27 mouse cellular contexts compared by ENCODE assay signal in genomic region chr5:87942515-87942914, GRCm38 (mm10). TPM values are rescaled to one million over a fixed set of nuclear protein-coding genes. Genes with fewer than 3 reads are reported as not detected.
DNase-seq lines count a peak whose midpoint lies in the region; ATAC-seq and TF ChIP-seq lines count a peak whose summit lies in the region.
"Had no signal": no experiment of that assay in that cellular context is flagged by ENCODE, and none has a peak within 500 bp of the region (broad histone marks: within the 10 kb centered on the region; RNA-seq: fewer than 3 reads in every experiment).

No protein-coding gene starts in this region.

- no peaks in the 10 kb centered on the region for H3K4me1 ChIP-seq in forebrain, embryonic 13.5 days
- no peaks in the 10 kb centered on the region for H3K4me1 ChIP-seq in forebrain, postnatal 0 days (ENCODE audit: insufficient read depth)
- H3K4me1 ChIP-seq in midbrain, embryonic 15.5 days = no peaks in the 10 kb centered on the region
- no peaks in the 10 kb centered on the region for H3K4me1 ChIP-seq in midbrain, embryonic 11.5 days (ENCODE audit: control insufficient read depth, insufficient read depth, low read length)
- H3K4me1 ChIP-seq: embryonic facial prominence, embryonic 10.5 days; embryonic facial prominence, embryonic 12.5 days; forebrain, embryonic 12.5 days had no signal

- no peak overlapping the region for H3K27ac ChIP-seq in forebrain, embryonic 13.5 days
- no peak overlapping the region for H3K27ac ChIP-seq in forebrain, postnatal 0 days (ENCODE audit: low read depth, low read length)
- no peak overlapping the region for H3K27ac ChIP-seq in midbrain, embryonic 15.5 days
- no peak overlapping the region for H3K27ac ChIP-seq in midbrain, embryonic 11.5 days (ENCODE audit: low read depth, low read length)
- H3K27ac ChIP-seq: embryonic facial prominence, embryonic 10.5 days; embryonic facial prominence, embryonic 12.5 days; forebrain, embryonic 12.5 days had no signal

- TF ChIP-seq CTCF in forebrain, postnatal 0 days (IDR thresholded peaks at IDR 0.05; ENCODE audit: low read depth) = no peak

- no peak overlapping the region for H3K4me2 ChIP-seq in forebrain, embryonic 13.5 days
- no peak overlapping the region for H3K4me2 ChIP-seq in forebrain, postnatal 0 days (ENCODE audit: low read depth)
- no peak overlapping the region for H3K4me2 ChIP-seq in midbrain, embryonic 15.5 days
- no peak overlapping the region for H3K4me2 ChIP-seq in midbrain, embryonic 11.5 days
- H3K4me2 ChIP-seq: embryonic facial prominence, embryonic 12.5 days; forebrain, embryonic 12.5 days had no signal

- no peak overlapping the region for H3K4me3 ChIP-seq in forebrain, embryonic 13.5 days
- H3K4me3 ChIP-seq in forebrain, postnatal 0 days (ENCODE audit: low read depth, low read length) = no peak overlapping the region
- H3K4me3 ChIP-seq in midbrain, embryonic 15.5 days = no peak overlapping the region
- H3K4me3 ChIP-seq in midbrain, embryonic 11.5 days (ENCODE audit: low read depth, low read length) = no peak overlapping the region
- H3K4me3 ChIP-seq: embryonic facial prominence, embryonic 10.5 days; embryonic facial prominence, embryonic 12.5 days; forebrain, embryonic 12.5 days had no signal

- H3K9ac ChIP-seq in forebrain, embryonic 13.5 days = no peak overlapping the region
- no peak overlapping the region for H3K9ac ChIP-seq in forebrain, postnatal 0 days
- no peak overlapping the region for H3K9ac ChIP-seq in midbrain, embryonic 15.5 days
- H3K9ac ChIP-seq in midbrain, embryonic 11.5 days (ENCODE audit: low read length) = no peak overlapping the region
- H3K9ac ChIP-seq: embryonic facial prominence, embryonic 12.5 days; forebrain, embryonic 12.5 days had no signal

- peak; percentile 24; the same call in 1 of the 2 replicates for ATAC-seq in forebrain, embryonic 13.5 days
- ATAC-seq in forebrain, postnatal 0 days = no peak
- ATAC-seq in midbrain, embryonic 15.5 days (replicated peaks) = peak; percentile 80; the same call in 1 of the 2 replicates
- no peak for ATAC-seq in midbrain, embryonic 11.5 days (ENCODE audit: low FRiP score)
- ATAC-seq: activated CD4-positive, CD25-positive, alpha-beta regulatory T cell, adult 4 months; CD4-positive, CD25-positive, alpha-beta regulatory T cell, adult 4 months; forebrain, embryonic 16.5 days; Patski had no signal

- no peaks in the 10 kb centered on the region for H3K27me3 ChIP-seq in forebrain, embryonic 13.5 days
- H3K27me3 ChIP-seq in forebrain, postnatal 0 days (ENCODE audit: insufficient read depth, low read length) = no peaks in the 10 kb centered on the region
- no peaks in the 10 kb centered on the region for H3K27me3 ChIP-seq in midbrain, embryonic 15.5 days (replicated peaks)
- H3K27me3 ChIP-seq in midbrain, embryonic 11.5 days (ENCODE audit: control insufficient read depth, insufficient read depth, low read length) = no peaks in the 10 kb centered on the region
- H3K27me3 ChIP-seq: CH12.LX; embryonic facial prominence, embryonic 12.5 days; forebrain, embryonic 12.5 days; Patski had no signal

- H3K36me3 ChIP-seq in forebrain, embryonic 13.5 days (ENCODE audit: poor library complexity, severe bottlenecking) = no peaks in the 10 kb centered on the region
- H3K36me3 ChIP-seq in forebrain, postnatal 0 days (ENCODE audit: insufficient read depth) = no peaks in the 10 kb centered on the region
- H3K36me3 ChIP-seq in midbrain, embryonic 15.5 days (replicated peaks) = no peaks in the 10 kb centered on the region
- H3K36me3 ChIP-seq in midbrain, embryonic 11.5 days (ENCODE audit: control insufficient read depth, insufficient read depth, low read length) = no peaks in the 10 kb centered on the region
- H3K36me3 ChIP-seq: embryonic facial prominence, embryonic 10.5 days; embryonic facial prominence, embryonic 12.5 days; forebrain, embryonic 12.5 days; G1E had no signal

- no peaks in the 10 kb centered on the region for H3K9me3 ChIP-seq in forebrain, embryonic 13.5 days (replicated peaks)
- H3K9me3 ChIP-seq in forebrain, postnatal 0 days (ENCODE audit: low read length) = no peaks in the 10 kb centered on the region
- no peaks in the 10 kb centered on the region for H3K9me3 ChIP-seq in midbrain, embryonic 15.5 days
- no peaks in the 10 kb centered on the region for H3K9me3 ChIP-seq in midbrain, embryonic 11.5 days (ENCODE audit: control insufficient read depth, low read length)
- H3K9me3 ChIP-seq: embryonic facial prominence, embryonic 10.5 days; embryonic facial prominence, embryonic 12.5 days; forebrain, embryonic 12.5 days; G1E had no signal

- no peak for DNase-seq in forebrain, postnatal 0 days
- DNase-seq in midbrain, embryonic 11.5 days (ENCODE audit: low spot score, missing footprints) = no peak
- peak; percentile 2 for DNase-seq in brain, adult 2 months (ENCODE audit: low read depth, low spot score)
- no peak for DNase-seq in lung, postnatal 25 days (ENCODE audit: low spot score)
- DNase-seq: adrenal gland, adult 8-10 months; adrenal gland, postnatal 14 days; adrenal gland, postnatal 36 days; B cell, adult 2 months; cerebellum, adult 11-12 months; cerebellum, adult 2 months; cerebellum, adult 9-10 months; cerebellum, postnatal 10 days; cerebellum, postnatal 25 days had no signal

RNA-seq across cellular contexts. Expression of gene Csn3, which starts 17.1 kb away (rescaled TPM):
- polyA plus RNA-seq in forebrain, embryonic 13.5 days (2015; fragmentation: Nextera tagmentation; extraction: Ambion mirVana) = not detected in 2 replicates
- total RNA-seq in forebrain, postnatal 0 days (2014; rRNA removed) = not detected in 2 replicates
- not detected in 2 replicates for polyA plus RNA-seq in forebrain, postnatal 0 days (2015; fragmentation: Nextera tagmentation; extraction: Ambion mirVana)
- not detected in 2 replicates for polyA plus RNA-seq in midbrain, embryonic 15.5 days (2015; fragmentation: Nextera tagmentation; extraction: Ambion mirVana)
- polyA plus RNA-seq in midbrain, embryonic 11.5 days (2014; fragmentation: Nextera tagmentation; extraction: Ambion mirVana) = 0.23 and 0.33 TPM in 2 replicates
- total RNA-seq: adrenal gland, adult 18-20 months; adrenal gland, adult 8-10 months; adrenal gland, postnatal 14 days; adrenal gland, postnatal 36 days had no signal
- polyA plus RNA-seq: activated CD4-positive, CD25-positive, alpha-beta regulatory T cell, adult 4 months; CD4-positive, CD25-positive, alpha-beta regulatory T cell, adult 4 months; cerebellum, adult 2 months; cortical plate, adult 2 months; embryonic facial prominence, embryonic 12.5 days; forebrain, embryonic 12.5 days; forebrain, embryonic 16.5 days; G1E; Patski had no signal

RNA-seq across cellular contexts. Expression of gene 2310003L06Rik, which starts 26.7 kb away (rescaled TPM):
- not detected in 2 replicates for polyA plus RNA-seq in forebrain, embryonic 13.5 days (2015; fragmentation: Nextera tagmentation; extraction: Ambion mirVana)
- 0.14 and 0.15 TPM in 2 replicates for total RNA-seq in forebrain, postnatal 0 days (2014; rRNA removed)
- 0.20 TPM in 1 of 2 replicates, not detected in the other for polyA plus RNA-seq in forebrain, postnatal 0 days (2015; fragmentation: Nextera tagmentation; extraction: Ambion mirVana)
- not detected in 2 replicates for polyA plus RNA-seq in midbrain, embryonic 15.5 days (2015; fragmentation: Nextera tagmentation; extraction: Ambion mirVana)
- not detected in 2 replicates for polyA plus RNA-seq in midbrain, embryonic 11.5 days (2014; fragmentation: Nextera tagmentation; extraction: Ambion mirVana)
- total RNA-seq: adrenal gland, adult 18-20 months; adrenal gland, adult 8-10 months; adrenal gland, postnatal 14 days; adrenal gland, postnatal 36 days had no signal
- polyA plus RNA-seq: activated CD4-positive, CD25-positive, alpha-beta regulatory T cell, adult 4 months; CD4-positive, CD25-positive, alpha-beta regulatory T cell, adult 4 months; cerebellum, adult 2 months; cortical plate, adult 2 months; embryonic facial prominence, embryonic 10.5 days; embryonic facial prominence, embryonic 12.5 days; embryonic facial prominence, embryonic 14.5 days; forebrain, embryonic 12.5 days; forebrain, embryonic 16.5 days; G1E; Patski had no signal

RNA-seq across cellular contexts. Expression of gene Gm28434, which starts 26.8 kb away (rescaled TPM):
- not detected in 2 replicates for polyA plus RNA-seq in forebrain, embryonic 13.5 days (2015; fragmentation: Nextera tagmentation; extraction: Ambion mirVana)
- total RNA-seq in forebrain, postnatal 0 days (2014; rRNA removed) = not detected in 2 replicates
- polyA plus RNA-seq in forebrain, postnatal 0 days (2015; fragmentation: Nextera tagmentation; extraction: Ambion mirVana) = 0.48 TPM in 1 of 2 replicates, not detected in the other
- not detected in 2 replicates for polyA plus RNA-seq in midbrain, embryonic 15.5 days (2015; fragmentation: Nextera tagmentation; extraction: Ambion mirVana)
- not detected in 2 replicates for polyA plus RNA-seq in midbrain, embryonic 11.5 days (2014; fragmentation: Nextera tagmentation; extraction: Ambion mirVana)
- total RNA-seq: adrenal gland, adult 18-20 months; adrenal gland, adult 8-10 months; adrenal gland, postnatal 14 days; adrenal gland, postnatal 36 days; CH12.LX; G1E had no signal
- polyA plus RNA-seq: activated CD4-positive, CD25-positive, alpha-beta regulatory T cell, adult 4 months; CD4-positive, CD25-positive, alpha-beta regulatory T cell, adult 4 months; cerebellum, adult 2 months; cortical plate, adult 2 months; embryonic facial prominence, embryonic 10.5 days; embryonic facial prominence, embryonic 12.5 days; forebrain, embryonic 12.5 days; forebrain, embryonic 16.5 days; G1E; Patski had no signal

RNA-seq across cellular contexts. Expression of gene Cabs1, which starts 36.7 kb away (rescaled TPM):
- not detected in 2 replicates for polyA plus RNA-seq in forebrain, embryonic 13.5 days (2015; fragmentation: Nextera tagmentation; extraction: Ambion mirVana)
- not detected in 2 replicates for total RNA-seq in forebrain, postnatal 0 days (2014; rRNA removed)
- not detected in 2 replicates for polyA plus RNA-seq in forebrain, postnatal 0 days (2015; fragmentation: Nextera tagmentation; extraction: Ambion mirVana)
- polyA plus RNA-seq in midbrain, embryonic 15.5 days (2015; fragmentation: Nextera tagmentation; extraction: Ambion mirVana) = not detected in 2 replicates
- not detected in 2 replicates for polyA plus RNA-seq in midbrain, embryonic 11.5 days (2014; fragmentation: Nextera tagmentation; extraction: Ambion mirVana)
- total RNA-seq: adrenal gland, adult 18-20 months; adrenal gland, adult 8-10 months; adrenal gland, postnatal 14 days; adrenal gland, postnatal 36 days; CH12.LX had no signal
- polyA plus RNA-seq: activated CD4-positive, CD25-positive, alpha-beta regulatory T cell, adult 4 months; CD4-positive, CD25-positive, alpha-beta regulatory T cell, adult 4 months; cerebellum, adult 2 months; cortical plate, adult 2 months; embryonic facial prominence, embryonic 10.5 days; embryonic facial prominence, embryonic 12.5 days; embryonic facial prominence, embryonic 14.5 days; forebrain, embryonic 12.5 days; forebrain, embryonic 16.5 days; G1E; Patski had no signal

RNA-seq across cellular contexts. Expression of gene Odam, which starts 57.7 kb away (rescaled TPM):
- polyA plus RNA-seq in forebrain, embryonic 13.5 days (2015; fragmentation: Nextera tagmentation; extraction: Ambion mirVana) = not detected in 2 replicates
- total RNA-seq in forebrain, postnatal 0 days (2014; rRNA removed) = 0.29 TPM in 1 of 2 replicates, not detected in the other
- polyA plus RNA-seq in forebrain, postnatal 0 days (2015; fragmentation: Nextera tagmentation; extraction: Ambion mirVana) = not detected in 2 replicates
- not detected in 2 replicates for polyA plus RNA-seq in midbrain, embryonic 15.5 days (2015; fragmentation: Nextera tagmentation; extraction: Ambion mirVana)
- not detected in 2 replicates for polyA plus RNA-seq in midbrain, embryonic 11.5 days (2014; fragmentation: Nextera tagmentation; extraction: Ambion mirVana)
- total RNA-seq: adrenal gland, adult 18-20 months; adrenal gland, adult 8-10 months; adrenal gland, postnatal 14 days; adrenal gland, postnatal 36 days; CH12.LX had no signal
- polyA plus RNA-seq: activated CD4-positive, CD25-positive, alpha-beta regulatory T cell, adult 4 months; CD4-positive, CD25-positive, alpha-beta regulatory T cell, adult 4 months; cerebellum, adult 2 months; cortical plate, adult 2 months; embryonic facial prominence, embryonic 10.5 days; embryonic facial prominence, embryonic 12.5 days; forebrain, embryonic 12.5 days; forebrain, embryonic 16.5 days; G1E; Patski had no signal

Comparison
In these comparisons a context has a peak if more than half of its experiments do, and no peak if none do; other contexts are left out.
1. ATAC-seq: peak in forebrain, embryonic 13.5 days (single experiment) and midbrain, embryonic 15.5 days (single experiment); none in forebrain, postnatal 0 days (single experiment) and midbrain, embryonic 11.5 days (single experiment).